Mouse (Mus musculus): ENCODE data around the gene Plekhh2.

Gene Plekhh2

DNA sequence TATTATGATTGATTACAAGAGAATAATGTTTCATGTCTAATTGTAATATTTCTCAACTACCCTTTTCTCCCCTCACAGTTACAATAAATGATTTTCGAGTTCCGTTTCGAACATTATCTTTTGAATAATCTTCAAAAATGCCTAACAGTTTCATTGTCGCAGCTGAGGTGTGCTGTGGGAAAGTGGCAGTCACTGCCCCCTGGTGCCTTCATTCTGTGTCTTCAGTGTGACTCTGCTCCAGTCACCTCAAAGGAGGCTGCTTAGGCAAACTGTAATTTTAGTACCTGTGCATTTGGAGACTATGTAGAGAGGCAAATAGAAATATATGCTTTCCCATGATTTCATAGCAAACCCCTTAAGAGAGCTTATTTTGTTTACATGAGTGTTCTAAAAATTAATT lies 110.3 kb downstream of the Plekhh2 start:
- no peak overlapping the region for H3K4me3 ChIP-seq (replicated peaks; ENCODE audit: low read length)
- no peaks in the 10 kb centered on the region for H3K27me3 ChIP-seq (ENCODE audit: insufficient read depth, low read length)
- no peaks in the 10 kb centered on the region for H3K36me3 ChIP-seq (ENCODE audit: insufficient read depth, low read length)
- TF ChIP-seq CTCF (conservative IDR thresholded peaks at IDR 0.05; ENCODE audit: low read length) (no peak), NANOG (IDR thresholded peaks at IDR 0.05; ENCODE audit: borderline replicate concordance, low read length) (no peak), POU5F1 (IDR thresholded peaks at IDR 0.05; ENCODE audit: borderline replicate concordance, low read length) (no peak)
- H3K4me1 ChIP-seq (replicated peaks; ENCODE audit: low read depth, low read length), result peaks cover 20% of the 10 kb centered on the region
- no peaks in the 10 kb centered on the region for H3K9me3 ChIP-seq (ENCODE audit: low read length)

DNA sequence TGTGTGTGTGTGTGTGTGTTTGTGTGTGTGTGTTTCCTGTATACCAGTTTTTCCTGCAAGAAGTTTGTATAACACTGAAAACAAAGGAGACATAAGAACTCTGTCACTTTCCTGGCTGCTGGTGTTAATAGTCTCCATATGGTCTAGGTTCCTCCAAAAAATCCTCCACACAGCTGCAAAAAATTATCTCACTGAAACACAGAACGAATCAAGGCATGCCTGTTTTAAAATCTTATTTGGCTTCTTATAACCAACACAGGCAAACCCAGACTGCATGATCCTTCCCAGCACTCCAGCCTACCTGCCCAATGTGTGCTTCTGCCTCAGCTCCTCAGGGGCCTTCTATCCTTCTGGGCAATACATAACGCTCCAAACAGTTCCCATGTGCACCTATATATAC lies 111.2 kb downstream of the Plekhh2 start:
- peaks cover 27% of the 10 kb centered on the region for H3K4me1 ChIP-seq (replicated peaks; ENCODE audit: low read depth, low read length)
- TF ChIP-seq CTCF (conservative IDR thresholded peaks at IDR 0.05; ENCODE audit: low read length) (no peak), NANOG (IDR thresholded peaks at IDR 0.05; ENCODE audit: borderline replicate concordance, low read length) (no peak), POU5F1 (IDR thresholded peaks at IDR 0.05; ENCODE audit: borderline replicate concordance, low read length) (no peak)
- H3K4me3 ChIP-seq (replicated peaks; ENCODE audit: low read length), result no peak overlapping the region
- no peaks in the 10 kb centered on the region for H3K36me3 ChIP-seq (ENCODE audit: insufficient read depth, low read length)
- no peaks in the 10 kb centered on the region for H3K9me3 ChIP-seq (ENCODE audit: low read length)
- H3K27me3 ChIP-seq (ENCODE audit: insufficient read depth, low read length), result no peaks in the 10 kb centered on the region

DNA sequence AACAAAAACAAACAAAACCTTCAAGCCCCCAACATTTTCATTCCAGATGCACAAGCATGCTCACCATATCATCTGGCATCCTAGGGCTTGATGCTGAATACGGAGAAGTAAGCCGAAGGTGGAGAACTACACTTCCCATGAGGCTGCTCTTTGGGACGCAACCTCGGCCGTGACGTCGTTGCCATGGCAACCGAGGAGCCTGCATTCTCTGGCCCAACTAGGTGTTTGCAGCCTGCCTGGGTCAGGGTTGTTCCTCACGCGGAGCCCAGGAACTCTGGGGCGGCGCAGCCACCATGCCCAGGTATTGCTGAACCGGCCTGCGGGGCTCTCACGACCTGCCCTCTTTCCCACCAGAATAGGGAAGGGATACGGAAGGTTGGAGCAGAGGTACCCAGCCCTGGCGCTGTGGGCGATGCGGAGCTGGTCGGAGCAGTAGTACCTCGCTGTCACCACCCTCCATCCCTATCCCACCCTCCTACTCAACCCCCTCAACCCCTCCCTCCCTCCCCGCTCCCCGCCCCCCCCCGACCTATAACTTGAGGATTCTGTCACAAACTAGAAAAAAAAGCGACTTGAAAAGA lies 114.7 kb downstream of the Plekhh2 start, which contains the start of gene Dync2li1:
Gene Dync2li1, plus strand, starts transcription at position 221 of the 581 bp plus-strand sequence.
- H3K27me3 ChIP-seq (ENCODE audit: insufficient read depth, low read length), result no peaks in the 10 kb centered on the region
- no peaks in the 10 kb centered on the region for H3K9me3 ChIP-seq (ENCODE audit: low read length)
- H3K36me3 ChIP-seq (ENCODE audit: insufficient read depth, low read length), result no peaks in the 10 kb centered on the region
- H3K4me3 ChIP-seq (replicated peaks; ENCODE audit: low read length), result peak within 1 kb of the TSS; percentile 84
- peaks cover 12% of the 10 kb centered on the region for H3K4me1 ChIP-seq (replicated peaks; ENCODE audit: low read depth, low read length)
- TF ChIP-seq POU5F1 (IDR thresholded peaks at IDR 0.05; ENCODE audit: borderline replicate concordance, low read length), result no peak
- no peak for TF ChIP-seq NANOG (IDR thresholded peaks at IDR 0.05; ENCODE audit: borderline replicate concordance, low read length)
- TF ChIP-seq CTCF (conservative IDR thresholded peaks at IDR 0.05; ENCODE audit: low read length), result no peak

DNA sequence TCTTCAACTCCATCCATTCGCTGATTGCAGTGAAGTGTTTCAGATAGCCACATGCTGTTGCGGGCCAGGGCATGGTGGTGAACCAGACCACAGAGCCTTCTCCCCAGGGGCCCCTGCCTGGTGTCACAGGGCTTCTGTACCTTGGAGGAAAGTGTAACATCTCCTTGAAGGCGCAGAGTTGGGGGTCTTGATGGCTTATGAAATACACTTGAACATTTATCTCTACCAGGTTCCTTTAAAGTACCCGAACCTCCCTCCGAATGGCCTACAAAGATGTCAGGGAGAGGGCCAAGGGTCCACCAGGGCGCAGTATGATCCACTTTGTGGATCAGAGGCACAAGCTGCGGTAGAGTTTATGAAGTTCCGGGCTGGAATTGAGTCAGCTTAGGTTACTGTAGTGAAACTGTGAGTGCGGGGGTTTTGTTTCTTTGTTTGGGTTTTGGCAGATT lies 115.2 kb downstream of the Plekhh2 start:
- Histone ChIP-seq H3K4me3 (replicated peaks; ENCODE audit: low read length) (peak overlapping the region; percentile 84), H3K36me3 (ENCODE audit: insufficient read depth, low read length) (no peaks in the 10 kb centered on the region), H3K4me1 (replicated peaks; ENCODE audit: low read depth, low read length) (peaks cover 12% of the 10 kb centered on the region), H3K27me3 (ENCODE audit: insufficient read depth, low read length) (no peaks in the 10 kb centered on the region), H3K9me3 (ENCODE audit: low read length) (no peaks in the 10 kb centered on the region)
- TF ChIP-seq POU5F1 (IDR thresholded peaks at IDR 0.05; ENCODE audit: borderline replicate concordance, low read length) (no peak), NANOG (IDR thresholded peaks at IDR 0.05; ENCODE audit: borderline replicate concordance, low read length) (no peak), CTCF (conservative IDR thresholded peaks at IDR 0.05; ENCODE audit: low read length) (no peak)

DNA sequence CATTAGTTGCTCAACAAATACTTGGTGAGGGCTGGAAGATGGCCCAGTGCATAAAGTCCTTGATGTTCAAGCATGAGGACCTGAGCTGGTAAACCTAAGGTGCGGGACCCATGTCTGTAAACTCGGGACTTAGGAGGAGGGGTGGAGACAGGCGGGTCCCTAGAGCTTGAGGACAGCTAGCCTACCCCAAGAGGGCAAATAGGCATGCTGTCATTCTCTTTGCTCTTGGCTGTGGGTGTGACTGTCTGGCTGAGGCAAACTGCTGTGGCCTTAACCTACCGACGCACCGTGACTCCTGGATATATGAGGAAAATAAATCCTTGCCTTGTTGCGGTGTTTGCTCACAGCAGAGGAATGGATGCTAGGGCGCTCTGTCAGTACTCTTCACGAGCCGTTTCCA lies 116.0 kb downstream of the Plekhh2 start:
- no peaks in the 10 kb centered on the region for H3K27me3 ChIP-seq (ENCODE audit: insufficient read depth, low read length)
- TF ChIP-seq NANOG (IDR thresholded peaks at IDR 0.05; ENCODE audit: borderline replicate concordance, low read length) (no peak), POU5F1 (IDR thresholded peaks at IDR 0.05; ENCODE audit: borderline replicate concordance, low read length) (no peak), CTCF (conservative IDR thresholded peaks at IDR 0.05; ENCODE audit: low read length) (no peak)

DNA sequence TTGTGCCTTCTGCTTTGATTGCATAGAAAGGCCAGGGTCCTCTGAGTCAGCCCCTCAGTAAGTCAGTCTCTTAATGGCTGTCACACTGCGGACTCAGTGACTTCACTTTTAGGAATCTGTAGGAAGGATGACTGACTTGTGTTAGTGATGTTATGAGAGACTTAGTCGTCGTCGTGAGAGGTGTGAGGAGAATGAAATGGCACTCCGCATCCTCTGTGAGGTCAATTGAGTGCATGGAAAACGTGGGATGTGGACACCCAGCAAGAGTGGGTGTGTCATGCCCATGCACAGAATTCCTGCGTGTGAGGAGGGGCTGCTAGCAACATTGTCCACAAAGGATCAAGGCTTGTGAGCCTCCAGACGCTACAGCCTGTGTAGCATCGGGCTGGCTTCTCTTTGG lies 116.9 kb downstream of the Plekhh2 start:
- Histone ChIP-seq H3K36me3 (ENCODE audit: insufficient read depth, low read length) (no peaks in the 10 kb centered on the region), H3K4me3 (replicated peaks; ENCODE audit: low read length) (no peak overlapping the region), H3K9me3 (ENCODE audit: low read length) (no peaks in the 10 kb centered on the region), H3K4me1 (replicated peaks; ENCODE audit: low read depth, low read length) (peaks cover 15% of the 10 kb centered on the region), H3K27me3 (ENCODE audit: insufficient read depth, low read length) (no peaks in the 10 kb centered on the region)
- TF ChIP-seq POU5F1 (IDR thresholded peaks at IDR 0.05; ENCODE audit: borderline replicate concordance, low read length) (no peak), CTCF (conservative IDR thresholded peaks at IDR 0.05; ENCODE audit: low read length) (no peak), NANOG (IDR thresholded peaks at IDR 0.05; ENCODE audit: borderline replicate concordance, low read length) (no peak)

More for the DNA sequence above, 116.0 kb downstream of the Plekhh2 start:
- Histone ChIP-seq H3K9me3 (ENCODE audit: low read length) (no peaks in the 10 kb centered on the region), H3K36me3 (ENCODE audit: insufficient read depth, low read length) (no peaks in the 10 kb centered on the region), H3K4me3 (replicated peaks; ENCODE audit: low read length) (no peak overlapping the region), H3K4me1 (replicated peaks; ENCODE audit: low read depth, low read length) (peaks cover 12% of the 10 kb centered on the region)

DNA sequence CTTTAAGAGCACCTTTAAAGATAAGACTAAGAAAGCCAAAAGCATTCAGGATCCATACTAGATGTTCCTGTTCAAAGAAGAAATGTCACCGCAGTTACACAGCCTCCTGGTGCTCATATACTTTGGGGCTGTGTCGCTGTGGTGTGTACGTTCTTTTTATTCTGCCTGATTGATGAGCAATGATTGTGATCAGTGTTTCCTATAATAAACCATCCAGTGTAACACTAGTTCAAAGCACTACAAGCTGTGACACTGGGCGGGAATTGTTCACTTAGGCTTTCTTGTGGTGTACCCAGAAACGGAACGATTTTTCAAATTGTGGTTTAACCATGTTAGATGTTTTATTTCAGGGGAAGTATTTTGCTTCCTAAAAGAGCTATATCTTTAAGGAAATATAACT lies 120.1 kb downstream of the Plekhh2 start:
- TF ChIP-seq CTCF (conservative IDR thresholded peaks at IDR 0.05; ENCODE audit: low read length) (no peak), POU5F1 (IDR thresholded peaks at IDR 0.05; ENCODE audit: borderline replicate concordance, low read length) (no peak), NANOG (IDR thresholded peaks at IDR 0.05; ENCODE audit: borderline replicate concordance, low read length) (no peak)
- H3K36me3 ChIP-seq (ENCODE audit: insufficient read depth, low read length), result no peaks in the 10 kb centered on the region
- H3K4me1 ChIP-seq (replicated peaks; ENCODE audit: low read depth, low read length), result peaks cover 29% of the 10 kb centered on the region
- no peaks in the 10 kb centered on the region for H3K9me3 ChIP-seq (ENCODE audit: low read length)
- no peak overlapping the region for H3K4me3 ChIP-seq (replicated peaks; ENCODE audit: low read length)
- H3K27me3 ChIP-seq (ENCODE audit: insufficient read depth, low read length), result no peaks in the 10 kb centered on the region

DNA sequence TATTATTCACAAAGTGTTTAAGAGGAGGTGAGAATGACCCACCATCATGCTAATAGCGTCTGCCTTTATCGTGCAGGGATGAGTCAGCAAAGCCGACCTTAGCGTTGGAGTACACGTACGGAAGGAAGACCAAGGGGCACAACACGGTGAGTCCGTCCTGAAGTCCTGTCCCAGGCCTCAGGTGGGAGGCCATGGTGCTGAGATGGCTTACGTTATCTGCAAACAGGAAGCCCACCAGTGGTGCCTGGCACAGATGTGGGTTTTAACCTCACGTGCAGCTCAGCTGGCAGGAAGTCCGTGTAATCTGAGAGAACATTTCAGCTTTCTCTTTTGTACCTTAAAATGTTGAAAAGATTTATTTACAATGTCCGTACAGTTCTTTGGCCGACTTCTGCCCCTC lies 121.7 kb downstream of the Plekhh2 start:
- Histone ChIP-seq H3K36me3 (ENCODE audit: insufficient read depth, low read length) (no peaks in the 10 kb centered on the region), H3K4me3 (replicated peaks; ENCODE audit: low read length) (no peak overlapping the region), H3K4me1 (replicated peaks; ENCODE audit: low read depth, low read length) (peaks cover 31% of the 10 kb centered on the region), H3K27me3 (ENCODE audit: insufficient read depth, low read length) (no peaks in the 10 kb centered on the region), H3K9me3 (ENCODE audit: low read length) (no peaks in the 10 kb centered on the region)
- TF ChIP-seq CTCF (conservative IDR thresholded peaks at IDR 0.05; ENCODE audit: low read length) (no peak), NANOG (IDR thresholded peaks at IDR 0.05; ENCODE audit: borderline replicate concordance, low read length) (no peak), POU5F1 (IDR thresholded peaks at IDR 0.05; ENCODE audit: borderline replicate concordance, low read length) (no peak)

- Histone ChIP-seq H3K36me3 (ENCODE audit: insufficient read depth, low read length) (no peaks in the 10 kb centered on the region), H3K9me3 (ENCODE audit: low read length) (no peaks in the 10 kb centered on the region), H3K4me3 (replicated peaks; ENCODE audit: low read length) (no peak overlapping the region), H3K27me3 (ENCODE audit: insufficient read depth, low read length) (no peaks in the 10 kb centered on the region), H3K4me1 (replicated peaks; ENCODE audit: low read depth, low read length) (peaks cover 46% of the 10 kb centered on the region)
- TF ChIP-seq NANOG (IDR thresholded peaks at IDR 0.05; ENCODE audit: borderline replicate concordance, low read length), result no peak
- TF ChIP-seq POU5F1 (IDR thresholded peaks at IDR 0.05; ENCODE audit: borderline replicate concordance, low read length), result no peak
- TF ChIP-seq CTCF (conservative IDR thresholded peaks at IDR 0.05; ENCODE audit: low read length), result no peak
Measured at GRCm38 (mm10) chr17:84636328-84636727, 124.6 kb downstream of the Plekhh2 start.
